Mouse (Mus musculus): ENCODE measurements around the gene Optc. TPM values are rescaled to one million over a fixed set of nuclear protein-coding genes. Genes with fewer than 3 reads are reported as not detected.
A peak's percentile ranks its signal among the peaks of the same experiment; 100 is the strongest.

Optc gene
- polyA plus RNA-seq, 1 experiment from 2014 or later, result 1.3 TPM

DNA sequence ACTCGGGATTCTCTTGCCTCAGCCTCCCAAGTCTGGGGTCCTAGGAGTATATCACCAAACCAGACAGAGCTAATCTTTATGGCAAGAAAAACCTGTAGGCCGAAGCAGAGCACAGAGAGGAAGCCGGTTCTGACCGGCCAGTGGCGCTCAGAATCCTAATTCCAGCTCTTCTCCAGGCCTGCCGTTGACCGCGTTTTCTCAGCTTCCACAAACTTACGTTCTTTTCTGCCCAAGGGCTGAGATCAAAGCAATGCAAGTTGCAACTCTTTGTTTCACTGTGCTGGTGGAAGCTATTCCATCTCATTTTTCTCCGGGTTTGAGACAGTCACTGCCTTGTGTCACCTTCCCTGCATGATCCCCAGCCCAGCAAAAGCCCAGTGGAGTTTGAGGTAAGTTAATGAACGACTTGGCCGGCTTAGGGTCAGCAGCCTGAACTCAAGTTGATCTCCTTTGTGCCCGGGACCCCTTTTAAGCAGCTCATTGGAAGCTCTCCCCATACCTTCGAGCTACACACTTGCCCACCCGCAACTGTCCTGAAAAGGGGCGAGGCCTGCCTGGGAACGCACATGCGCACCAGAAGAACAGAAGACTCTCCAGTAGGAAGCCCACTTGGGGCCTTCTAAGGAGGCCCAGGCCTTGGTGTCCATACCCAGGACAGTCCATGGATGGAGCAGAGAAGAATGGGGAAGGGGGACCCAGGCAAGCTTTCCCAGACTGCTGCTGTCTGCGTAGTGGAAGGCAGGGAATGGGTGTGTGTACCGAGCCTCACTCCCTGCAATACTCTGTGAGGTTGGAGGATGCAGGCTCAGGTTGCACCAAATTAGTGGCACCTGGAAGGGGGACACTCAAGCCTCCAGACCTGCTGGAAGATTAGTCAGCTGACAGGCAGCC is 47.7 kb downstream of the Optc start:
- no peaks in the 10 kb centered on the region for H3K9me3 ChIP-seq (ENCODE audit: control insufficient read depth, low read length)
- H3K4me1 ChIP-seq (replicated peaks; ENCODE audit: control insufficient read depth, insufficient read depth), result no peaks in the 10 kb centered on the region
- WGBS, result 76% methylated on average over 20 of the region's 20 CpGs
- no peaks in the 10 kb centered on the region for H3K36me3 ChIP-seq (ENCODE audit: control insufficient read depth, insufficient read depth, low read length)
- H3K4me2 ChIP-seq (replicated peaks; ENCODE audit: low read depth), result no peak overlapping the region
- no peak overlapping the region for H3K27ac ChIP-seq (replicated peaks)
- no peak for TF ChIP-seq EP300 (optimal IDR thresholded peaks at IDR 0.05)
- TF ChIP-seq CTCF (IDR thresholded peaks at IDR 0.05; ENCODE audit: low read depth), result no peak
- no peak overlapping the region for H3K9ac ChIP-seq (ENCODE audit: low read length)
- ATAC-seq (ENCODE audit: low FRiP score, low TSS enrichment) (no peak), DNase-seq (ENCODE audit: low spot score) (no peak)
- H3K4me3 ChIP-seq (ENCODE audit: low read depth, low read length), result no peak overlapping the region
- H3K27me3 ChIP-seq (ENCODE audit: control insufficient read depth, insufficient read depth, low read length), result no peaks in the 10 kb centered on the region

DNA sequence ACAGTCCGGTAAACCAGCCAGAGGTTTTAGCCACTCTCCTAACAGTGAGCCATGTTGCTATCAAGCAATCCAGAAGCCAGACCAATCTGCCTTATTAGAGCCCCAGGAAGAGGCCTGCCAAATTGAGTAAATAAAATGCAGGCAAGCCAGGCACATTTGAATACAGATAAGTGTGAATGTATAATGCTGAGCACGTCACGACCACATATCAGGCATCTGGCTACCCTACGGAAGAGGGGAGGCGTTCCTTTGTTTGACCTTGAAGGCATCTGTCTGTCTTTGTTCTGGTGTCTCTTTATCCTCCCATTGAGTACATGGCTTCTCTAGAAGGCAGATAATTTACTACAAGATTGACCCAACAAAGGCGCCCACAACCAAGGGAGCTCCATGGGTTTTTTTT is 48.5 kb downstream of the Optc start:
- Histone ChIP-seq H3K9me3 (ENCODE audit: control insufficient read depth, low read length) (no peaks in the 10 kb centered on the region), H3K4me2 (replicated peaks; ENCODE audit: low read depth) (no peak overlapping the region), H3K4me1 (replicated peaks; ENCODE audit: control insufficient read depth, insufficient read depth) (no peaks in the 10 kb centered on the region), H3K27ac (replicated peaks) (no peak overlapping the region), H3K9ac (ENCODE audit: low read length) (no peak overlapping the region), H3K27me3 (ENCODE audit: control insufficient read depth, insufficient read depth, low read length) (no peaks in the 10 kb centered on the region), H3K4me3 (ENCODE audit: low read depth, low read length) (no peak overlapping the region), H3K36me3 (ENCODE audit: control insufficient read depth, insufficient read depth, low read length) (no peaks in the 10 kb centered on the region)
- DNase-seq (ENCODE audit: low spot score) (no peak), ATAC-seq (ENCODE audit: low FRiP score, low TSS enrichment) (no peak)
- WGBS, result 79% methylated on average over 6 of the region's 6 CpGs
- TF ChIP-seq CTCF (IDR thresholded peaks at IDR 0.05; ENCODE audit: low read depth), result no peak
- TF ChIP-seq EP300 (optimal IDR thresholded peaks at IDR 0.05), result no peak

DNA sequence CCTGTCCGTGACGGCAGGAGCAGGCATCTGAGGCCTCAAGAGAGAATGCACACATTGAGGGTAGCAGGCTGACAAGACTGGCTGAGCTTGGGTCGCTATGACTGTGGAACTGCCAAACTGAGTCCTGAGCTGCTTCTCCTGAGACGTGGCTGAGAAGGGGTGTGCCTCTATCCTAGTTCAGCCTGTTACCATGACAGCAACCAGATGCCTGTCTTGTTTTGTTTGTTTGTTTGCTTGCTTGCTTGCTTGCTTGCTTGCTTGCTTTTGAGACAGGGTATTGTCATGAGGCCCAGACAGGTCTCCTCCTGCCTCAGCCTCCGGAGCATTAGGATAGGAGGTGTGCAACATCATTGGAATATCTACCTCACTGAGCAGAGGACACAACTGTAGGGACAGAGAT is 50.0 kb downstream of the Optc start:
- H3K36me3 ChIP-seq (ENCODE audit: control insufficient read depth, insufficient read depth, low read length), result no peaks in the 10 kb centered on the region
- H3K4me3 ChIP-seq (ENCODE audit: low read depth, low read length), result no peak overlapping the region
- no peak overlapping the region for H3K9ac ChIP-seq (ENCODE audit: low read length)
- H3K9me3 ChIP-seq (ENCODE audit: control insufficient read depth, low read length), result no peaks in the 10 kb centered on the region
- WGBS, result 80% methylated on average over 5 of the region's 5 CpGs
- H3K27ac ChIP-seq (replicated peaks), result no peak overlapping the region
- DNase-seq (ENCODE audit: low spot score) (no peak), ATAC-seq (ENCODE audit: low FRiP score, low TSS enrichment) (no peak)
- no peaks in the 10 kb centered on the region for H3K4me1 ChIP-seq (replicated peaks; ENCODE audit: control insufficient read depth, insufficient read depth)
- H3K4me2 ChIP-seq (replicated peaks; ENCODE audit: low read depth), result no peak overlapping the region
- TF ChIP-seq EP300 (optimal IDR thresholded peaks at IDR 0.05) (no peak), CTCF (IDR thresholded peaks at IDR 0.05; ENCODE audit: low read depth) (no peak)
- no peaks in the 10 kb centered on the region for H3K27me3 ChIP-seq (ENCODE audit: control insufficient read depth, insufficient read depth, low read length)

DNA sequence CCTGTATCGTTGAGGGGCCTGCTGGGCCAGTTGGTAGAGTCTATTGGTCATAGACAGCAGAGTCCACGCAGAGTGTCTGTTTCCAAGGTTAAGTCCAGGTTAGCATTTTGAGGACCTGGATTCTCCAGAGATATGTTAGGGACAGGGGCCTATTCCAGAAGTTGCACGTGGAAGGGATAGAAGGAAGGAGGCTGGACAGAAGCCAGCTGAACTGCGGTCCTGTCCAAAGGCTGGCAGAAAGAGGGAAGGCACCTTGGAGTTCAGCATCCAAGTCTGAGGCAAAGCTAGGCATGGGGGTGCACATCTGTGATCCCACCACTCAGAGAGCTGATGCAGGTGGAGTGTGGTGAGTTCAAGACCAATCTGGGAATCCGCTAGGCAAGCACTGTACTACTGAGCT is 50.6 kb downstream of the Optc start:
- Histone ChIP-seq H3K9me3 (ENCODE audit: control insufficient read depth, low read length) (no peaks in the 10 kb centered on the region), H3K36me3 (ENCODE audit: control insufficient read depth, insufficient read depth, low read length) (no peaks in the 10 kb centered on the region), H3K4me1 (replicated peaks; ENCODE audit: control insufficient read depth, insufficient read depth) (no peaks in the 10 kb centered on the region), H3K4me3 (ENCODE audit: low read depth, low read length) (no peak overlapping the region), H3K27ac (replicated peaks) (no peak overlapping the region), H3K4me2 (replicated peaks; ENCODE audit: low read depth) (no peak overlapping the region), H3K9ac (ENCODE audit: low read length) (no peak overlapping the region), H3K27me3 (ENCODE audit: control insufficient read depth, insufficient read depth, low read length) (no peaks in the 10 kb centered on the region)
- 86% methylated on average over 5 of the region's 5 CpGs for WGBS
- TF ChIP-seq EP300 (optimal IDR thresholded peaks at IDR 0.05) (no peak), CTCF (IDR thresholded peaks at IDR 0.05; ENCODE audit: low read depth) (no peak)
- no peak for DNase-seq (ENCODE audit: low spot score)
- no peak for ATAC-seq (ENCODE audit: low FRiP score, low TSS enrichment)

DNA sequence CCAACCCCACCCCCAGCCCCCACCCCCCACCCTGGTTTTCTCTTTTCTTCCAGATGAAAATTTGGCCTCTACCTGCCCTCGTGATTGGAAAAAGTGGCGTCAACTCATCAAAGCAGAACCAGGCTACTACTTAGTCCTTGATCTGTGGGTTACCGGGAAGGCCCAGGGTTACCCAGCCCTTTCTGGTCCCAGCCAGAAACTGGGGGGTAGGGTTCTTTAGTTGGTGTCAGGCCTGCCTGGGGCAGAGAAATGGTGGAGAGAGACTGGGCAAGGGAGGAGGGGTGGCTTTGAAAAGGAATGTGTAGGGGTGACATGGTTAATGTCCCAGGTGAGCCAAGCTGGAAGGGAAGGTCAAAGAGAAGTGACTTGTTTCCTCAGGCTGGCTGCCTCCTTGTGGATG is 51.1 kb downstream of the Optc start:
- Histone ChIP-seq H3K9ac (ENCODE audit: low read length) (no peak overlapping the region), H3K4me3 (ENCODE audit: low read depth, low read length) (no peak overlapping the region), H3K27ac (replicated peaks) (no peak overlapping the region), H3K27me3 (ENCODE audit: control insufficient read depth, insufficient read depth, low read length) (no peaks in the 10 kb centered on the region), H3K4me1 (replicated peaks; ENCODE audit: control insufficient read depth, insufficient read depth) (no peaks in the 10 kb centered on the region), H3K36me3 (ENCODE audit: control insufficient read depth, insufficient read depth, low read length) (no peaks in the 10 kb centered on the region), H3K4me2 (replicated peaks; ENCODE audit: low read depth) (no peak overlapping the region), H3K9me3 (ENCODE audit: control insufficient read depth, low read length) (no peaks in the 10 kb centered on the region)
- DNase-seq (ENCODE audit: low spot score) (no peak), ATAC-seq (ENCODE audit: low FRiP score, low TSS enrichment) (no peak)
- TF ChIP-seq CTCF (IDR thresholded peaks at IDR 0.05; ENCODE audit: low read depth), result no peak
- TF ChIP-seq EP300 (optimal IDR thresholded peaks at IDR 0.05), result no peak
- WGBS, result 75% methylated on average over 3 of the region's 3 CpGs

DNA sequence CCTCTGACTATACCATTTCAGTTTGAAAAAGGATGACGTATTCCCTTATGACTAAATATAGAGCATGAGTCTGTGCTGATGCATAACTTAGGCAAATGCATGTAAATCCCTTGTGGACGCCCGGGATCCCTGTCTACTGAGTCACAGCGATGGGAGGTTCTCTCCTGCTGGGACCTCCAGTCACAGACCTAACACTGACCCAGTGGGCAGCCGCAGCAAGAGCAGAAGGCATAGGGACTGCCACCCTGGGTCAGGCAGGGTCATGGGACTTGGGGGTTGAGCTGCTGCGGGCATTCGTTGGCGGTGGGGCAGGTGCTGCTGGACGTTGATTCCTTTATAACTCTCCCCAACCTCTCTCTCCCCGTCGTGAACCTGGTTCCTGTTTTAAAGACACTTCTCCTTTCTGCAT is 51.7 kb downstream of the Optc start:
- H3K4me2 ChIP-seq (replicated peaks; ENCODE audit: low read depth), result no peak overlapping the region
- WGBS, result 54% methylated on average over 11 of the region's 11 CpGs
- H3K36me3 ChIP-seq (ENCODE audit: control insufficient read depth, insufficient read depth, low read length), result no peaks in the 10 kb centered on the region
- H3K27ac ChIP-seq (replicated peaks), result no peak overlapping the region
- H3K27me3 ChIP-seq (ENCODE audit: control insufficient read depth, insufficient read depth, low read length), result no peaks in the 10 kb centered on the region
- no peaks in the 10 kb centered on the region for H3K4me1 ChIP-seq (replicated peaks; ENCODE audit: control insufficient read depth, insufficient read depth)
- no peaks in the 10 kb centered on the region for H3K9me3 ChIP-seq (ENCODE audit: control insufficient read depth, low read length)
- H3K4me3 ChIP-seq (ENCODE audit: low read depth, low read length), result no peak overlapping the region
- no peak overlapping the region for H3K9ac ChIP-seq (ENCODE audit: low read length)
- no peak for TF ChIP-seq CTCF (IDR thresholded peaks at IDR 0.05; ENCODE audit: low read depth)
- TF ChIP-seq EP300 (optimal IDR thresholded peaks at IDR 0.05), result no peak
- 0 out of 2 replicates have a peak, but pooled peaks have one; percentile 32 for ATAC-seq (ENCODE audit: low FRiP score, low TSS enrichment)
- DNase-seq (ENCODE audit: low spot score), result no peak

All from stomach, postnatal 0 days (tissue).